Mouse (Mus musculus) ES-E14 (cell line): Measurements from ENCODE around the gene Fam198b. TPM values are rescaled to one million over a fixed set of nuclear protein-coding genes. Genes with fewer than 3 reads are reported as not detected.
A peak's percentile ranks its signal among the peaks of the same experiment; 100 is the strongest.

Experiments
- DNase-seq: peaks from one replicate; pipeline ENCODE4 v3.0.0-alpha.2; 2013; ENCODE audit warnings: low read depth, low spot score
- H3K27ac ChIP-seq: 2 replicates; pipeline ENCODE4 v1.5.1; 2012; ENCODE audit warnings: low read depth, mild to moderate bottlenecking, low read length, moderate library complexity, mixed read lengths; ENCODE audit not compliant: poor library complexity, insufficient read depth, severe bottlenecking
- H3K36me3 ChIP-seq: 2 replicates; pipeline ENCODE4 v1.6.1; 2012; ENCODE audit warnings: mild to moderate bottlenecking, low read length, moderate library complexity, mixed read lengths; ENCODE audit not compliant: control insufficient read depth, poor library complexity, insufficient read depth, severe bottlenecking
- H3K4me1 ChIP-seq, 2 experiments: fragments of 150-350 bp in 1 of 2; sonication (generic) in 1 of 2; 2 replicates each; pipeline ENCODE4 v1.6.1; 2012; ENCODE audit warnings: low read length in 2 of 2, mild to moderate bottlenecking in 1 of 2, mixed read lengths in 1 of 2; ENCODE audit not compliant: control insufficient read depth in 2 of 2, insufficient read depth in 2 of 2, poor library complexity in 1 of 2
- H3K4me3 ChIP-seq, 2 experiments: fragments of 150-350 bp in 1 of 2; sonication (generic) in 1 of 2; 2 replicates each; pipeline ENCODE4 v1.5.1; 2012; ENCODE audit warnings: low read length in 2 of 2, low read depth in 1 of 2, mild to moderate bottlenecking in 1 of 2, mixed read lengths in 1 of 2; ENCODE audit not compliant: insufficient read depth in 1 of 2, poor library complexity in 1 of 2, severe bottlenecking in 1 of 2
- H3K9ac ChIP-seq: 2 replicates; pipeline ENCODE4 v1.6.1; 2012; ENCODE audit warnings: low read depth, mild to moderate bottlenecking, low read length, mixed read lengths; ENCODE audit not compliant: poor library complexity, insufficient read depth, severe bottlenecking
- H3K9me3 ChIP-seq: fragments of 150-350 bp; sonication (generic); 2 replicates; pipeline ENCODE4 v1.6.1; 2012; ENCODE audit warnings: low read depth, mild to moderate bottlenecking, low read length; ENCODE audit not compliant: control insufficient read depth, insufficient read depth
- CHD2 ChIP-seq: IDR thresholded peaks from 2 replicates; pipeline ENCODE4 v1.6.1; 2014; ENCODE audit warnings: mild to moderate bottlenecking, low read depth, low read length, inconsistent platforms
- HCFC1 ChIP-seq: IDR thresholded peaks from 2 replicates; pipeline ENCODE4 v1.6.1; 2012; ENCODE audit warnings: low read length, inconsistent platforms, borderline replicate concordance; ENCODE audit not compliant: insufficient read depth
- MAFK ChIP-seq: IDR thresholded peaks from 2 replicates; pipeline ENCODE4 v1.6.1; 2014; ENCODE audit warnings: mild to moderate bottlenecking, low read depth, low read length, inconsistent platforms; ENCODE audit not compliant: insufficient read depth
- ZC3H11A ChIP-seq: IDR thresholded peaks from 2 replicates; pipeline ENCODE4 v1.6.1; 2012; ENCODE audit warnings: low read depth, mild to moderate bottlenecking, inconsistent platforms, low read length, borderline replicate concordance
- ZNF384 ChIP-seq: IDR thresholded peaks from 2 replicates; pipeline ENCODE4 v1.6.1; 2012; ENCODE audit warnings: low read depth, low read length, inconsistent platforms
- in situ Hi-C, 2 experiments: fragments of 600-800 bp; cut with MboI; formaldehyde crosslinking; loops; one replicate each; pipeline ENCODE4 v1.15.1; 2025; ENCODE audit warnings: low sequenced_read_pairs in 2 of 2, inconsistent platforms in 1 of 2; ENCODE audit not compliant: unreplicated experiment in 2 of 2
- total RNA-seq: library from RNA; depleted of rRNA; stranded (reverse); fragments of 300-350 nt; gene quantifications from 2 replicates; pipeline ENCODE4 v1.2.3, GENCODE M21; 2012

Gene Fam198b
- total RNA-seq, 1 experiment = 16.5 TPM

- Histone ChIP-seq H3K9ac (no peak overlapping the region), H3K9me3 (no peaks in the 10 kb centered on the region), H3K36me3 (no peaks in the 10 kb centered on the region), H3K27ac (no peak overlapping the region), H3K4me1 (peaks cover under 1 to 3% of the 10 kb centered on the region in 2 experiments; a peak in 1 of 4 replicates), H3K4me3 (peak overlapping the region in 1 of 2 experiments; percentile 14; a peak in 1 of 4 replicates)
- no peak for DNase-seq
- in situ Hi-C loops = loop anchor here (10.0 to 25.0 kb wide), 2 partner anchors 176 to 183 kb away; no protein-coding TSS in a partner anchor
- no peak for TF ChIP-seq HCFC1
- TF ChIP-seq CHD2 = no peak
Observed at GRCm38 (mm10) chr3:79879246-79879645, 5.1 kb upstream of the Fam198b start.

GRCm38 (mm10) chr3:79881645-79882044 is 2.7 kb upstream of the Fam198b start:
- H3K4me3 ChIP-seq = no peak overlapping the region
- in situ Hi-C loops = loop anchor here in 1 of 2 experiments (25.0 kb wide), 1 partner anchor 181 kb away; no protein-coding TSS in a partner anchor
- no peak overlapping the region for H3K27ac ChIP-seq
- H3K9me3 ChIP-seq = no peaks in the 10 kb centered on the region
- no peaks in the 10 kb centered on the region for H3K36me3 ChIP-seq
- no peak for DNase-seq
- H3K9ac ChIP-seq = no peak overlapping the region
- H3K4me1 ChIP-seq = peaks cover 3 to 4% of the 10 kb centered on the region in 2 experiments; a peak in 1 of 4 replicates
- TF ChIP-seq HCFC1 = no peak
- no peak for TF ChIP-seq MAFK
- no peak for TF ChIP-seq ZC3H11A
- no peak for TF ChIP-seq ZNF384
- no peak for TF ChIP-seq CHD2

- no peak overlapping the region for H3K4me3 ChIP-seq
- H3K9ac ChIP-seq = no peak overlapping the region
- no peaks in the 10 kb centered on the region for H3K36me3 ChIP-seq
- in situ Hi-C loops = loop anchor here in 1 of 2 experiments (25.0 kb wide), 1 partner anchor 179 kb away; no protein-coding TSS in a partner anchor
- no peaks in the 10 kb centered on the region for H3K9me3 ChIP-seq
- DNase-seq = peak; percentile 73
- no peak overlapping the region for H3K27ac ChIP-seq
- TF ChIP-seq ZC3H11A = 0 out of 2 replicates have a peak, but pooled peaks have one; percentile 38
- TF ChIP-seq CHD2 = no peak
- TF ChIP-seq HCFC1 = no peak
- H3K4me1 ChIP-seq = peaks cover 3 to 4% of the 10 kb centered on the region in 2 experiments; a peak in 1 of 4 replicates
Observed at GRCm38 (mm10) chr3:79883092-79883491, 1.2 kb upstream of the Fam198b start.

GRCm38 (mm10) chr3:79884761-79885189 is 442 bp downstream of the Fam198b start:
- H3K9ac ChIP-seq = no peak overlapping the region; the same call in 1 of the 2 replicates
- in situ Hi-C loops = loop anchor here in 1 of 2 experiments (25.0 kb wide), 1 partner anchor 178 kb away; no protein-coding TSS in a partner anchor
- peak; percentile 43 for DNase-seq
- peak overlapping the region; percentile 46 to 50 for H3K4me3 ChIP-seq
- no peak for TF ChIP-seq CHD2
- TF ChIP-seq ZC3H11A = peak; percentile 64; the same call in 1 of the 2 replicates
- H3K36me3 ChIP-seq = no peaks in the 10 kb centered on the region
- H3K4me1 ChIP-seq = peaks cover 3 to 4% of the 10 kb centered on the region in 2 experiments; a peak in 1 of 4 replicates
- no peaks in the 10 kb centered on the region for H3K9me3 ChIP-seq
- H3K27ac ChIP-seq = no peak overlapping the region
